Mouse (Mus musculus): ENCODE data around the gene Zmynd10.

Zmynd10 gene

GRCm38 (mm10) chr9:107540420-107540819 lies 6.7 kb upstream of the Zmynd10 start:
- DNase-seq (ENCODE audit: low spot score in 2 of 2) = no peak

GRCm38 (mm10) chr9:107541005-107541404 lies 6.1 kb upstream of the Zmynd10 start:
- DNase-seq (ENCODE audit: low spot score in 2 of 2) = no peak

- DNase-seq (ENCODE audit: low spot score in 2 of 2) = peak; percentile 92
Observed at GRCm38 (mm10) chr9:107541474-107542351, 5.4 kb upstream of the Zmynd10 start, which contains the start of the genes Cyb561d2 and Nprl2. Gene Cyb561d2, minus strand, starts transcription at chr9:107542193. Gene Nprl2, plus strand, starts transcription at chr9:107542226.

- no peak for DNase-seq (ENCODE audit: low spot score in 2 of 2)
Observed at GRCm38 (mm10) chr9:107542352-107542686, 4.8 kb upstream of the Zmynd10 start.

- no peak for DNase-seq (ENCODE audit: low spot score in 2 of 2)
Observed at GRCm38 (mm10) chr9:107542721-107543120, 4.4 kb upstream of the Zmynd10 start.

GRCm38 (mm10) chr9:107543299-107543698 lies 3.8 kb upstream of the Zmynd10 start:
- DNase-seq (ENCODE audit: low spot score in 2 of 2) = no peak

GRCm38 (mm10) chr9:107544196-107544700 lies 2.9 kb upstream of the Zmynd10 start:
- DNase-seq (ENCODE audit: low spot score in 2 of 2) = no peak

GRCm38 (mm10) chr9:107544729-107545128 lies 2.4 kb upstream of the Zmynd10 start:
- DNase-seq (ENCODE audit: low spot score in 2 of 2) = no peak

GRCm38 (mm10) chr9:107545199-107545598 lies 1.9 kb upstream of the Zmynd10 start:
- DNase-seq (ENCODE audit: low spot score in 2 of 2) = no peak

- DNase-seq (ENCODE audit: low spot score in 2 of 2) = no peak
Observed at GRCm38 (mm10) chr9:107545602-107546001, 1.5 kb upstream of the Zmynd10 start.

GRCm38 (mm10) chr9:107547957-107548356 lies 859 bp downstream of the Zmynd10 start:
- DNase-seq (ENCODE audit: low spot score in 2 of 2) = no peak

GRCm38 (mm10) chr9:107548820-107549219 lies 1.7 kb downstream of the Zmynd10 start:
- no peak for DNase-seq (ENCODE audit: low spot score in 2 of 2)

- no peak for DNase-seq (ENCODE audit: low spot score in 2 of 2)
Observed at GRCm38 (mm10) chr9:107549297-107550074, 2.4 kb downstream of the Zmynd10 start.

GRCm38 (mm10) chr9:107550491-107551116 lies 3.5 kb downstream of the Zmynd10 start:
- DNase-seq (ENCODE audit: low spot score in 2 of 2) = no peak

GRCm38 (mm10) chr9:107551117-107551889 lies 4.2 kb downstream of the Zmynd10 start, which contains the start of gene Rassf1:
Gene Rassf1, plus strand, starts transcription at chr9:107551555.
- peak; percentile 60 to 67 for DNase-seq (ENCODE audit: low spot score in 2 of 2)

- no peak for DNase-seq (ENCODE audit: low spot score in 2 of 2)
Observed at GRCm38 (mm10) chr9:107551890-107552355, 4.8 kb downstream of the Zmynd10 start.

- no peak for DNase-seq (ENCODE audit: low spot score in 2 of 2)
Observed at GRCm38 (mm10) chr9:107552690-107553393, 5.7 kb downstream of the Zmynd10 start.

GRCm38 (mm10) chr9:107553541-107554318 lies 6.6 kb downstream of the Zmynd10 start:
- DNase-seq (ENCODE audit: low spot score in 2 of 2) = no peak

GRCm38 (mm10) chr9:107554319-107554825 lies 7.3 kb downstream of the Zmynd10 start:
- peak; percentile 87 to 91 for DNase-seq (ENCODE audit: low spot score in 2 of 2)
